Comparison of ENCODE assay signal across 13 mouse cellular contexts in the genomic region with DNA sequence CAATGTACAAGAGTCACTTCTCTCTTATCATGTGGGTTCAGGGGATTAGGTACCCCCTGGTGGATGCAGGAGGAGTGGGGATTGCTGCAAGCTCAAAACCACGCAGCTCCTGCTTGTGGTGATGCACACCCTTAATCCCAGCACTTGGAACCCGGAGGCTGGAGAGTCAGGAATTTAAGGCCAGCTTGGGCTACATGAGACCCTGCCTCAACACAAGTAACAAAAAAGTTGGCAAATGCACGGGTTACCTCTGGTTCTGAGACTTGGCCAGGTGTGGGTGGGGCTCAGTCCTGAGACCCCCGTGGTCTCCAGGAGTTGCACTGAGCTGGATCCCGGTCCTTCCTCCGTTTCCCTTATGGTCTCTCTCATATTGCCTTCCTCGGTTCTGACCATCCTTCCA. TPM values are rescaled to one million over a fixed set of nuclear protein-coding genes. Genes with fewer than 3 reads are reported as not detected.
DNase-seq lines count a peak whose midpoint lies in the region; ATAC-seq and TF ChIP-seq lines count a peak whose summit lies in the region.
"Had no signal": no experiment of that assay in that cellular context is flagged by ENCODE, and none has a peak within 500 bp of the region (broad histone marks: within the 10 kb centered on the region; RNA-seq: fewer than 3 reads in every experiment).

No protein-coding gene starts in this region.

- no peaks in the 10 kb centered on the region for H3K36me3 ChIP-seq in forebrain, embryonic 10.5 days (replicated peaks)
- H3K36me3 ChIP-seq in forebrain, embryonic 14.5 days (ENCODE audit: control insufficient read depth, insufficient read depth, low read length): no peaks in the 10 kb centered on the region
- H3K36me3 ChIP-seq in kidney, embryonic 16.5 days (ENCODE audit: insufficient read depth, low read length): no peaks in the 10 kb centered on the region
- peaks cover 3% of the 10 kb centered on the region; the same call in 1 of the 2 replicates for H3K36me3 ChIP-seq in spleen, adult 2 months (ENCODE audit: control insufficient read depth, insufficient read depth, low read length)

- 77% methylated on average over 7 of the region's 7 CpGs for WGBS in forebrain, embryonic 10.5 days
- 72% methylated on average over 7 of the region's 7 CpGs for WGBS in forebrain, embryonic 14.5 days
- 83% methylated on average over 7 of the region's 7 CpGs for WGBS in kidney, embryonic 16.5 days
- 85% methylated on average over 7 of the region's 7 CpGs for WGBS in spleen, adult 2 months

- DNase-seq in forebrain, embryonic 10.5 days (ENCODE audit: extremely low spot score, low spot score): no peak
- no peak for DNase-seq in forebrain, embryonic 14.5 days (ENCODE audit: low spot score)
- DNase-seq in kidney, postnatal 10 days: no peak
- no peak for DNase-seq in spleen, adult 2 months (ENCODE audit: low read depth in 1 of 2, low spot score in 2 of 2)
- DNase-seq in spleen, adult 18-20 months: no peak
- DNase-seq in adrenal gland, adult 8-10 months: no peak
- DNase-seq: cerebellum, adult 2 months had no signal

- ATAC-seq in forebrain, embryonic 14.5 days: no peak
- no peak for ATAC-seq in kidney, embryonic 16.5 days (ENCODE audit: low FRiP score, low TSS enrichment)
- ATAC-seq in megakaryocyte-erythroid progenitor cell, adult 5-6 weeks (replicated peaks; ENCODE audit: low FRiP score, low TSS enrichment, poor library complexity, severe bottlenecking): no peak

- TF ChIP-seq CTCF in spleen, adult 2 months (IDR thresholded peaks at IDR 0.05; ENCODE audit: extremely low read depth, insufficient read depth, insufficient read length, insufficient replicate concordance): no peak

- TF ChIP-seq POLR2A in spleen, adult 2 months (IDR thresholded peaks at IDR 0.05; ENCODE audit: low read depth, low read length): no peak

- peaks cover 28% of the 10 kb centered on the region for H3K27me3 ChIP-seq in forebrain, embryonic 10.5 days (ENCODE audit: poor library complexity, severe bottlenecking)
- H3K27me3 ChIP-seq in forebrain, embryonic 14.5 days (replicated peaks; ENCODE audit: control insufficient read depth, insufficient read depth, low read length): 0 out of 2 replicates have a peak, but pooled peaks cover 8% of the 10 kb centered on the region
- no peaks in the 10 kb centered on the region for H3K27me3 ChIP-seq in kidney, embryonic 16.5 days (ENCODE audit: insufficient read depth, low read length)
- H3K27me3 ChIP-seq in spleen, adult 2 months (ENCODE audit: control insufficient read depth, insufficient read depth, low read length): no peaks in the 10 kb centered on the region
- H3K27me3 ChIP-seq: megakaryocyte, embryonic 14.5 days had no signal

- H3K9ac ChIP-seq in forebrain, embryonic 14.5 days (ENCODE audit: low read length): no peak overlapping the region
- no peak overlapping the region for H3K9ac ChIP-seq in kidney, embryonic 16.5 days (replicated peaks; ENCODE audit: low read length)

- no peaks in the 10 kb centered on the region for H3K9me3 ChIP-seq in forebrain, embryonic 10.5 days
- H3K9me3 ChIP-seq in forebrain, embryonic 14.5 days (replicated peaks; ENCODE audit: control insufficient read depth, low read length): no peaks in the 10 kb centered on the region
- H3K9me3 ChIP-seq in kidney, embryonic 16.5 days (ENCODE audit: low read length): no peaks in the 10 kb centered on the region
- H3K9me3 ChIP-seq: megakaryocyte, embryonic 14.5 days had no signal

- peaks cover 57% of the 10 kb centered on the region for H3K4me1 ChIP-seq in forebrain, embryonic 10.5 days
- H3K4me1 ChIP-seq in forebrain, embryonic 14.5 days (ENCODE audit: control insufficient read depth, insufficient read depth, low read length): peaks cover 6% of the 10 kb centered on the region
- peaks cover 44% of the 10 kb centered on the region for H3K4me1 ChIP-seq in kidney, embryonic 16.5 days (ENCODE audit: insufficient read depth, low read length)
- H3K4me1 ChIP-seq in spleen, adult 2 months (ENCODE audit: control insufficient read depth, insufficient read depth, insufficient read length): peaks cover 4% of the 10 kb centered on the region; the same call in 1 of the 2 replicates

- no peak overlapping the region for H3K4me2 ChIP-seq in forebrain, embryonic 14.5 days (ENCODE audit: low read length)
- no peak overlapping the region for H3K4me2 ChIP-seq in kidney, embryonic 16.5 days (replicated peaks; ENCODE audit: low read depth, low read length)

- H3K27ac ChIP-seq in forebrain, embryonic 10.5 days: 0 out of 2 replicates have a peak overlapping the region, but pooled peaks have one; percentile 2
- no peak overlapping the region for H3K27ac ChIP-seq in forebrain, embryonic 14.5 days (ENCODE audit: low read depth, low read length)
- peak overlapping the region; percentile 59; the same call in 1 of the 2 replicates for H3K27ac ChIP-seq in kidney, embryonic 16.5 days (ENCODE audit: low read length)
- H3K27ac ChIP-seq in spleen, adult 2 months (ENCODE audit: insufficient read depth, low read length): peak overlapping the region; percentile 39; the same call in 1 of the 2 replicates

- no peak overlapping the region for H3K4me3 ChIP-seq in forebrain, embryonic 10.5 days
- H3K4me3 ChIP-seq in forebrain, embryonic 14.5 days (ENCODE audit: low read depth, low read length): no peak overlapping the region
- no peak overlapping the region for H3K4me3 ChIP-seq in kidney, embryonic 16.5 days (ENCODE audit: low read length)
- H3K4me3 ChIP-seq in spleen, adult 2 months (ENCODE audit: extremely low read depth, insufficient read depth, insufficient read length): no peak overlapping the region

RNA-seq across cellular contexts. Expression of gene Slc8b1, which starts 4.5 kb away (rescaled TPM):
- 3.7 and 4.4 TPM in 2 replicates for polyA plus RNA-seq in forebrain, embryonic 10.5 days (2016; fragmentation: Nextera tagmentation; extraction: Ambion mirVana)
- polyA plus RNA-seq in forebrain, embryonic 14.5 days (2014; fragmentation: Nextera tagmentation; extraction: Ambion mirVana): 0.67 and 1.5 TPM in 2 replicates
- polyA plus RNA-seq in kidney, embryonic 16.5 days (2015; fragmentation: Nextera tagmentation; extraction: Ambion mirVana): 10.1 and 14.2 TPM in 2 replicates
- polyA plus RNA-seq in spleen, adult 2 months (2012; rRNA removed): 52.0 and 56.4 TPM in 2 replicates
- total RNA-seq in megakaryocyte-erythroid progenitor cell, adult 5-6 weeks (2014; fragmentation: Nextera tagmentation): 0.35 and 1.6 TPM in 2 replicates
- 0.09 and 1.7 TPM in 2 replicates for total RNA-seq in megakaryocyte-erythroid progenitor cell, adult 5-6 weeks (2017)
- total RNA-seq in adrenal gland, adult 8-10 months (2022): 10 to 100 TPM; 29.5 to 36.7 (median 34.1) TPM

RNA-seq across cellular contexts. Expression of gene Plbd2, which starts 12.0 kb away (rescaled TPM):
- polyA plus RNA-seq in forebrain, embryonic 10.5 days (2016; fragmentation: Nextera tagmentation; extraction: Ambion mirVana): 33.0 and 35.5 TPM in 2 replicates
- 14.8 and 16.2 TPM in 2 replicates for polyA plus RNA-seq in forebrain, embryonic 14.5 days (2014; fragmentation: Nextera tagmentation; extraction: Ambion mirVana)
- 54.9 and 57.3 TPM in 2 replicates for polyA plus RNA-seq in kidney, embryonic 16.5 days (2015; fragmentation: Nextera tagmentation; extraction: Ambion mirVana)
- 34.7 and 35.6 TPM in 2 replicates for polyA plus RNA-seq in spleen, adult 2 months (2012; rRNA removed)
- 13.6 and 20.8 TPM in 2 replicates for total RNA-seq in megakaryocyte-erythroid progenitor cell, adult 5-6 weeks (2014; fragmentation: Nextera tagmentation)
- 6.3 and 8.7 TPM in 2 replicates for total RNA-seq in megakaryocyte-erythroid progenitor cell, adult 5-6 weeks (2017)
- total RNA-seq in adrenal gland, adult 8-10 months (2022): 100 to 1,000 TPM in 2 of 4 experiments, 10 to 100 TPM in 2; 97.4 to 106 (median 100) TPM

RNA-seq across cellular contexts. Expression of gene Sds, which starts 39.1 kb away (rescaled TPM):
- not detected in 2 replicates for polyA plus RNA-seq in forebrain, embryonic 10.5 days (2016; fragmentation: Nextera tagmentation; extraction: Ambion mirVana)
- not detected in 2 replicates for polyA plus RNA-seq in forebrain, embryonic 14.5 days (2014; fragmentation: Nextera tagmentation; extraction: Ambion mirVana)
- not detected in 2 replicates for polyA plus RNA-seq in kidney, embryonic 16.5 days (2015; fragmentation: Nextera tagmentation; extraction: Ambion mirVana)
- polyA plus RNA-seq in spleen, adult 2 months (2012; rRNA removed): not detected in 2 replicates
- total RNA-seq in megakaryocyte-erythroid progenitor cell, adult 5-6 weeks (2014; fragmentation: Nextera tagmentation): not detected in 2 replicates
- not detected in 2 replicates for total RNA-seq in megakaryocyte-erythroid progenitor cell, adult 5-6 weeks (2017)
- under 1 TPM in 1 of 4 experiments, not detected in 3; 0.35 TPM for total RNA-seq in adrenal gland, adult 8-10 months (2022)
- total RNA-seq: layer of hippocampus, postnatal 14 days had no signal
- polyA plus RNA-seq: heart, embryonic 14.5 days; limb, embryonic 11.5 days had no signal

RNA-seq across cellular contexts. Expression of gene Sdsl, which starts 42.8 kb away (rescaled TPM):
- 9.3 and 10.2 TPM in 2 replicates for polyA plus RNA-seq in forebrain, embryonic 10.5 days (2016; fragmentation: Nextera tagmentation; extraction: Ambion mirVana)
- 2.2 and 3.2 TPM in 2 replicates for polyA plus RNA-seq in forebrain, embryonic 14.5 days (2014; fragmentation: Nextera tagmentation; extraction: Ambion mirVana)
- 13.3 and 15.3 TPM in 2 replicates for polyA plus RNA-seq in kidney, embryonic 16.5 days (2015; fragmentation: Nextera tagmentation; extraction: Ambion mirVana)
- 4.0 and 4.6 TPM in 2 replicates for polyA plus RNA-seq in spleen, adult 2 months (2012; rRNA removed)
- 59.5 and 72.1 TPM in 2 replicates for total RNA-seq in megakaryocyte-erythroid progenitor cell, adult 5-6 weeks (2014; fragmentation: Nextera tagmentation)
- total RNA-seq in megakaryocyte-erythroid progenitor cell, adult 5-6 weeks (2017): 58.5 and 67.3 TPM in 2 replicates
- 100 to 1,000 TPM in 3 of 4 experiments, 10 to 100 TPM in 1; 96.5 to 107 (median 105) TPM for total RNA-seq in adrenal gland, adult 8-10 months (2022)
